Mouse (Mus musculus) forebrain, postnatal 0 days (tissue): ENCODE measurements around the gene Herpud1. TPM values are rescaled to one million over a fixed set of nuclear protein-coding genes. Genes with fewer than 3 reads are reported as not detected.

ENCODE experiments used
- ATAC-seq: fragments of 200-750 bp; cut with Nextera tagmentation; 2 replicates; pipeline ENCODE4 v1.8.0; 2017; ENCODE audit warnings: mild to moderate bottlenecking, moderate library complexity
- DNase-seq: peaks from one replicate; pipeline ENCODE4 v3.0.0-alpha.2; 2015
- H3K27ac ChIP-seq: fragments of 300-500 bp; sonication (generic); 2 replicates; pipeline ENCODE4 v1.5.1; 2014; ENCODE audit warnings: low read depth, mild to moderate bottlenecking, antibody characterized with exemption, low read length, moderate library complexity, mixed read lengths
- H3K27me3 ChIP-seq: fragments of 300-500 bp; sonication (generic); 2 replicates; pipeline ENCODE4 v1.6.1; 2014; ENCODE audit warnings: mild to moderate bottlenecking, low read length, mixed read lengths; ENCODE audit not compliant: insufficient read depth
- H3K36me3 ChIP-seq: fragments of 300-500 bp; sonication (generic); 2 replicates; pipeline ENCODE4 v1.6.1; 2014; ENCODE audit warnings: mild to moderate bottlenecking, moderate library complexity; ENCODE audit not compliant: insufficient read depth
- H3K4me1 ChIP-seq: fragments of 300-500 bp; sonication (generic); 2 replicates; pipeline ENCODE4 v1.6.1; 2014; ENCODE audit warnings: antibody characterized with exemption; ENCODE audit not compliant: insufficient read depth
- H3K4me2 ChIP-seq: fragments of 300-500 bp; sonication (generic); 2 replicates; pipeline ENCODE4 v1.6.1; 2014; ENCODE audit warnings: low read depth, mild to moderate bottlenecking, moderate library complexity
- H3K4me3 ChIP-seq: fragments of 300-500 bp; sonication (generic); 2 replicates; pipeline ENCODE4 v1.5.1; 2014; ENCODE audit warnings: low read depth, low read length, mixed read lengths
- H3K9ac ChIP-seq: fragments of 300-500 bp; sonication (generic); 2 replicates; pipeline ENCODE4 v1.6.1; 2014; ENCODE audit warnings: mild to moderate bottlenecking
- H3K9me3 ChIP-seq: fragments of 300-500 bp; sonication (generic); 2 replicates; pipeline ENCODE4 v1.6.1; 2016; ENCODE audit warnings: low read length
- CTCF ChIP-seq: sonication (generic); IDR thresholded peaks from 2 replicates; pipeline ENCODE4 v1.5.1; 2016; ENCODE audit warnings: antibody characterized with exemption, control low read depth, low read depth
- WGBS: fragments of 180-500 bp; shearing (Covaris S2); extraction: QIAGEN DNeasy Blood & Tissue Kit; methylation state at CpG from one replicate; pipeline ENCODE4 v1.1.7; 2014; 5-methylcytosine and 5-hydroxymethylcytosine counted together
- polyA plus RNA-seq: library from polyadenylated mRNA; unstranded; fragments of >200 nt; fragmentation: Nextera tagmentation; extraction: Ambion mirVana; gene quantifications from 2 replicates; pipeline ENCODE4 v1.2.1, GENCODE M21; 2015
- total RNA-seq: library from RNA; depleted of rRNA; stranded (reverse); fragments of >200 nt; gene quantifications from 2 replicates; pipeline ENCODE4 v1.2.3, GENCODE M21; 2014

The Herpud1 gene
- total and polyA plus RNA-seq, 2 experiments from 2014 or later: 63.4 to 79.7 TPM

- no peaks in the 10 kb centered on the region for H3K27me3 ChIP-seq
- no peak overlapping the region for H3K9ac ChIP-seq
- no peaks in the 10 kb centered on the region for H3K4me1 ChIP-seq
- no peak for TF ChIP-seq CTCF
- H3K27ac ChIP-seq: no peak overlapping the region
- no peak overlapping the region for H3K4me2 ChIP-seq
- WGBS: 80% methylated on average over 3 of the region's 3 CpGs
- H3K4me3 ChIP-seq: no peak overlapping the region
- ATAC-seq (no peak), DNase-seq (no peak)
- H3K9me3 ChIP-seq: no peaks in the 10 kb centered on the region
- H3K36me3 ChIP-seq: no peaks in the 10 kb centered on the region
Observed at GRCm38 (mm10) chr8:94375551-94375991, 10.7 kb upstream of the Herpud1 start.

GRCm38 (mm10) chr8:94376176-94376575 is 10.1 kb upstream of the Herpud1 start:
- WGBS: 81% methylated on average over 3 of the region's 3 CpGs
- no peak for TF ChIP-seq CTCF
- ATAC-seq: no peak

GRCm38 (mm10) chr8:94376580-94376979 is 9.7 kb upstream of the Herpud1 start:
- no peak for TF ChIP-seq CTCF
- no peak overlapping the region for H3K4me3 ChIP-seq

More at GRCm38 (mm10) chr8:94376176-94376575, 10.1 kb upstream of the Herpud1 start:
- Histone ChIP-seq H3K36me3 (no peaks in the 10 kb centered on the region), H3K4me1 (no peaks in the 10 kb centered on the region), H3K9ac (no peak overlapping the region), H3K4me2 (no peak overlapping the region), H3K9me3 (no peaks in the 10 kb centered on the region), H3K4me3 (no peak overlapping the region), H3K27ac (no peak overlapping the region), H3K27me3 (no peaks in the 10 kb centered on the region)
- no peak for DNase-seq

GRCm38 (mm10) chr8:94377031-94377430 is 9.2 kb upstream of the Herpud1 start:
- H3K36me3 ChIP-seq: no peaks in the 10 kb centered on the region
- no peak overlapping the region for H3K4me2 ChIP-seq
- no peak overlapping the region for H3K4me3 ChIP-seq
- H3K4me1 ChIP-seq: no peaks in the 10 kb centered on the region
- H3K27me3 ChIP-seq: no peaks in the 10 kb centered on the region
- H3K27ac ChIP-seq: no peak overlapping the region
- H3K9ac ChIP-seq: no peak overlapping the region
- TF ChIP-seq CTCF: no peak
- ATAC-seq (no peak), DNase-seq (no peak)
- H3K9me3 ChIP-seq: no peaks in the 10 kb centered on the region
- 80% methylated on average over 4 of the region's 4 CpGs for WGBS

More at GRCm38 (mm10) chr8:94376580-94376979, 9.7 kb upstream of the Herpud1 start:
- no peaks in the 10 kb centered on the region for H3K27me3 ChIP-seq
- 94% methylated on average over 2 of the region's 2 CpGs for WGBS
- H3K4me1 ChIP-seq: no peaks in the 10 kb centered on the region
- H3K27ac ChIP-seq: no peak overlapping the region
- H3K9ac ChIP-seq: no peak overlapping the region
- no peak overlapping the region for H3K4me2 ChIP-seq
- DNase-seq (no peak), ATAC-seq (no peak)
- no peaks in the 10 kb centered on the region for H3K9me3 ChIP-seq
- H3K36me3 ChIP-seq: no peaks in the 10 kb centered on the region

- Histone ChIP-seq H3K27me3 (no peaks in the 10 kb centered on the region), H3K36me3 (no peaks in the 10 kb centered on the region), H3K4me3 (no peak overlapping the region), H3K27ac (no peak overlapping the region), H3K4me1 (no peaks in the 10 kb centered on the region), H3K9ac (no peak overlapping the region), H3K4me2 (no peak overlapping the region), H3K9me3 (no peaks in the 10 kb centered on the region)
- WGBS: 59% methylated on average over 11 of the region's 11 CpGs
- no peak for DNase-seq
- peak; percentile 10; the same call in 1 of the 2 replicates for ATAC-seq
- no peak for TF ChIP-seq CTCF
Observed at GRCm38 (mm10) chr8:94377714-94378205, 8.5 kb upstream of the Herpud1 start.

- Histone ChIP-seq H3K4me1 (no peaks in the 10 kb centered on the region), H3K9ac (no peak overlapping the region), H3K9me3 (no peaks in the 10 kb centered on the region), H3K4me3 (no peak overlapping the region), H3K27ac (no peak overlapping the region), H3K36me3 (no peaks in the 10 kb centered on the region), H3K4me2 (no peak overlapping the region), H3K27me3 (no peaks in the 10 kb centered on the region)
- 90% methylated on average over 15 of the region's 15 CpGs for whole genome bisulfite sequencing
- peak; percentile 8; the same call in 1 of the 2 replicates for TF ChIP-seq CTCF
- ATAC-seq: no peak
- no peak for DNase-seq
Observed at GRCm38 (mm10) chr8:94378763-94379415, 7.3 kb upstream of the Herpud1 start.

- no peak overlapping the region for H3K4me2 ChIP-seq
- H3K9ac ChIP-seq: no peak overlapping the region
- DNase-seq (no peak), ATAC-seq (no peak)
- no peaks in the 10 kb centered on the region for H3K27me3 ChIP-seq
- no peaks in the 10 kb centered on the region for H3K4me1 ChIP-seq
- no peaks in the 10 kb centered on the region for H3K9me3 ChIP-seq
- no peak for TF ChIP-seq CTCF
- no peaks in the 10 kb centered on the region for H3K36me3 ChIP-seq
- 91% methylated on average over 9 of the region's 9 CpGs for WGBS
- H3K4me3 ChIP-seq: no peak overlapping the region
- no peak overlapping the region for H3K27ac ChIP-seq
Observed at GRCm38 (mm10) chr8:94379686-94380085, 6.6 kb upstream of the Herpud1 start.
